Mouse (Mus musculus) lung, embryonic 15.5 days (tissue): Measurements from ENCODE around the gene Hba-x. TPM values are rescaled to one million over a fixed set of nuclear protein-coding genes. Genes with fewer than 3 reads are reported as not detected.
"Not testable (repeated sequence)": the region's sequence is repeated elsewhere in the genome, so short reads cannot be mapped to it uniquely, and the experiment has no call there.

Experiments used
- ATAC-seq: fragments of 200-750 bp; cut with Nextera tagmentation; 2 replicates; pipeline ENCODE4 v1.8.0; 2017; ENCODE audit warnings: moderate number of reproducible peaks, borderline replicate concordance; ENCODE audit not compliant: low FRiP score, low TSS enrichment; ENCODE audit errors: extremely low read depth
- H3K27ac ChIP-seq: fragments of 300-500 bp; sonication (generic); 2 replicates; pipeline ENCODE4 v1.5.1; 2015; ENCODE audit warnings: moderate library complexity, mild to moderate bottlenecking, inconsistent platforms
- H3K27me3 ChIP-seq: fragments of 300-500 bp; sonication (generic); 2 replicates; pipeline ENCODE4 v1.6.1; 2015; ENCODE audit warnings: inconsistent platforms
- H3K36me3 ChIP-seq: fragments of 300-500 bp; sonication (generic); 2 replicates; pipeline ENCODE4 v1.6.1; 2015; ENCODE audit warnings: inconsistent platforms
- H3K4me1 ChIP-seq: fragments of 300-500 bp; sonication (generic); 2 replicates; pipeline ENCODE4 v1.6.1; 2015; ENCODE audit warnings: inconsistent platforms
- H3K4me2 ChIP-seq: fragments of 300-500 bp; sonication (generic); 2 replicates; pipeline ENCODE4 v1.6.1; 2015; ENCODE audit warnings: inconsistent platforms, mild to moderate bottlenecking, moderate library complexity
- H3K4me3 ChIP-seq: fragments of 300-500 bp; sonication (generic); 2 replicates; pipeline ENCODE4 v1.5.1; 2015; ENCODE audit warnings: mild to moderate bottlenecking, inconsistent platforms
- H3K9ac ChIP-seq: fragments of 300-500 bp; sonication (generic); 2 replicates; pipeline ENCODE4 v1.6.1; 2015; ENCODE audit warnings: inconsistent platforms
- H3K9me3 ChIP-seq: fragments of 300-500 bp; sonication (generic); 2 replicates; pipeline ENCODE4 v1.6.1; 2016; ENCODE audit warnings: inconsistent platforms
- WGBS: fragments of 180-500 bp; shearing (Covaris S2); methylation state at CpG from one replicate; pipeline ENCODE4 v1.1.7; 2015; 5-methylcytosine and 5-hydroxymethylcytosine counted together
- polyA plus RNA-seq: library from polyadenylated mRNA; unstranded; fragments of >200 nt; fragmentation: Nextera tagmentation; extraction: Ambion mirVana; gene quantifications from 2 replicates; pipeline ENCODE4 v1.2.1, GENCODE M21; 2015

Hba-x gene
- polyA plus RNA-seq, 1 experiment from 2014 or later, result 160 TPM

DNA sequence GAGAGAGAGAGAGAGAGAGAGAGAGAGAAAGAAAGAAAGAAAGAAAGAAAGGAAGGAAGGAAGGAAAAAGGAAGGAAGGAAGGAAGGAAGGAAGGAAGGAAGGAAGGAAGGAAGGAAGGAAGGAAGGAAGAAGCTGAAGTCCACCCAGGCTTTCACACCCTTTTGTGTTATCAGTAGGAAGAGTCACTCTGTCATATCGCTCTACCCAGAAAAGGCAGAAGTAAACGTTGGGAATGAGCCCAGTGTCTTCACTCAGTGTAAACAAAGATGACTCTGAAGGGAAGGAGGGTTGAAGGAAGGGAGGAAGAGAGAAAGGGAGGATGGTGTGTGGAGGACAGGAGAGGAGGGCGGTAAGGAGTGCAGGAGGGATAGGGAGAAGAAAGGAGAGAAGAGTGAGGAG is 17.3 kb downstream of the Hba-x start:
- not testable (repeated sequence) for ATAC-seq, H3K9ac ChIP-seq, H3K36me3 ChIP-seq, H3K4me2 ChIP-seq, H3K27me3 ChIP-seq, H3K4me3 ChIP-seq, H3K27ac ChIP-seq, H3K4me1 ChIP-seq, H3K9me3 ChIP-seq
- 48% methylated on average over 3 of the region's 3 CpGs for WGBS

DNA sequence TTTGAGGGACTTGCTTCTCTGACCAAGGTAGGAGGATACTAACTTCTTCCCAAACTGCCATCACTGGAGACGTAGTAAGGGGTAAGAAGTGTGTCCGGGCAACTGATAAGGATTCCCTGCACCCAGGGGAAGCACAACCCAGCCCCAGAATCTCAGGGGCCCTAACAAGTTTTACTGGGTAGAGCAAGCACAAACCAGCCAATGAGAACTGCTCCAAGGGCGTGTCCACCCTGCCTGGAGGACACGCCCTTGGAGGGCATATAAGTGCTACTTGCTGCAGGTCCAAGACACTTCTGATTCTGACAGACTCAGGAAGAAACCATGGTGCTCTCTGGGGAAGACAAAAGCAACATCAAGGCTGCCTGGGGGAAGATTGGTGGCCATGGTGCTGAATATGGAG is 20.0 kb downstream of the Hba-x start, which contains the start of gene Hba-a2:
Hba-a2 (plus strand) TSS at position 287 of the 400 bp plus-strand sequence.
- not testable (repeated sequence) for H3K4me2 ChIP-seq
- ATAC-seq, result peak; percentile 68; the same call in 1 of the 2 replicates
- no CpG with 5 or more reads among the region's 4 CpGs for WGBS

DNA sequence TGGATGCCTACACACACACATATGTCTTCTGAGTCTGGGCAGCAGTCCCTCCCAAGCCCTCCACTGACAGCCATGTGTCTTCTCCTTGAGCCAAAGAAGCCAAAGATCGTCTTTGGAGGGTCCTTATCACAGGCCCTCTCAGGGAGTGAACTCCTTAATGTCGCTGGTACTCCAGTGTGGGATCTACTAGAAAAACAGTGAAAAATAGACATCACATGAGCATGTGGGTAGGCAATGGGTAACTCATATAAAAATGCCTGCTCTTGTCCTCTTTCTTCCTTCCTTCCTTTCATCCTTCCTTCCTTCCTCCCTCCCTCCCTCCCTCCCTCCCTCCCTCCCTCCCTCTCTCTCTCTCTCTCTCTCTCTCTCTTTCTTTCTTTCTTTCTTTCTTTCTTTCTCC is 21.2 kb downstream of the Hba-x start:
- not testable (repeated sequence) for H3K9me3 ChIP-seq, H3K36me3 ChIP-seq, ATAC-seq, H3K4me2 ChIP-seq, H3K4me3 ChIP-seq, H3K27ac ChIP-seq, H3K9ac ChIP-seq, H3K4me1 ChIP-seq
- WGBS, result 10% methylated on average over 2 of the region's 2 CpGs
- peaks cover 12% of the 10 kb centered on the region for H3K27me3 ChIP-seq

More for the DNA sequence above, 20.0 kb downstream of the Hba-x start, which contains the start of gene Hba-a2:
- H3K27ac ChIP-seq, H3K36me3 ChIP-seq, H3K9ac ChIP-seq, H3K27me3 ChIP-seq, H3K4me1 ChIP-seq, H3K9me3 ChIP-seq, H3K4me3 ChIP-seq: not testable (repeated sequence)

DNA sequence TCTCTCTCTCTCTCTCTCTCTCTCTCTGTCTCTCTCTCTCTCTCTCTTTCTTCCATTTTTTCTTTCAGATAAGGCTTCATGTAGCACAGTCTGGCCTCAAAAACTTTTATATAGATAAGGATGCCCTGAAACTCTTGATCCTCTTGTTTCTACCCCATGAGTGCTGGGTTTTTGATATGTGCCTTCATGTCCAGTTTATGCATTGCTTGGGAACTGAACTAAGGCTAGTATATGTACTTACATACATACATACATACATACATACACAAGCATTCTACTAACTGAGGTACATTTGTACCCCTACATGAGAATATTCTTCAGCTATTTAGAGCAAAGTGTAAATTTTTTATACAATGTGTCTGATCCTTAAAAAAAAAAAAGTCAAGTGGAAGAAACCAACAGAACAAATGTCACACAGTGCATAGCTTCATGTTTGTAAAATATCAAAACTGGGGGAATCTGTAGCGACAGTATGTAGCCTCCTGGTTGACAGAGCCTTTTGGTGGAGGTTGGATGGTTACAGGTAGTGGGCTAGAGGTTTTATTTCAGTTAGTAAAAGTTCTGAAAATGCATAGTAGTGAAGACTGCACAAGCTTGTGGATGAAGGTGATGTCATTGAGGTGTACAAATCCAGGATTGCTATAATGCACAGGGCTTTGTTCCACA is 21.8 kb downstream of the Hba-x start:
- Histone ChIP-seq H3K4me2 (no peak overlapping the region), H3K4me1 (no peaks in the 10 kb centered on the region), H3K4me3 (no peak overlapping the region), H3K36me3 (no peaks in the 10 kb centered on the region), H3K27ac (no peak overlapping the region), H3K27me3 (peaks cover 12% of the 10 kb centered on the region), H3K9ac (no peak overlapping the region), H3K9me3 (no peaks in the 10 kb centered on the region)
- WGBS, result 73% methylated on average over 1 of the region's 1 CpGs
- ATAC-seq, result no peak

DNA sequence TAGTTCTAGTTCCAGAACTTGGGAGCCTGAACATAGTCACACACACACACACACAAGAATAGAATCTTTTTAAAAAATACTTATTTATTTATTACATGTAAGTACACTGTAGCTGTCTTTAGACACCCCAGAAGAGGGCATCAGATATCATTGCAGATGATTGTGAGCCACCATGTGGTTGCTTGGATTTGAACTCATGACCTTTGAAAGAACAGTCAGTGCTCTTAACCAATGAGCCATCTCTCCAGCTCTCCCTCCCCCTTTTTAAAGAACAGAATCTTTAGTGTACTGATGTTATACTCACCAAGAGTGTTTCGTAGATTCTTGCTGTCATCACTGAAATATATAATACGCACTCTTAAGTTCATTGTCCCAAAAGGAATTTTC is 22.3 kb downstream of the Hba-x start:
- no peak overlapping the region for H3K4me2 ChIP-seq
- no peaks in the 10 kb centered on the region for H3K36me3 ChIP-seq
- WGBS, result 90% methylated on average over 2 of the region's 2 CpGs
- no peak overlapping the region for H3K4me3 ChIP-seq
- H3K27ac ChIP-seq, result no peak overlapping the region
- H3K27me3 ChIP-seq, result peaks cover 12% of the 10 kb centered on the region
- ATAC-seq, result no peak
- H3K9me3 ChIP-seq, result no peaks in the 10 kb centered on the region
- no peaks in the 10 kb centered on the region for H3K4me1 ChIP-seq
- no peak overlapping the region for H3K9ac ChIP-seq

DNA sequence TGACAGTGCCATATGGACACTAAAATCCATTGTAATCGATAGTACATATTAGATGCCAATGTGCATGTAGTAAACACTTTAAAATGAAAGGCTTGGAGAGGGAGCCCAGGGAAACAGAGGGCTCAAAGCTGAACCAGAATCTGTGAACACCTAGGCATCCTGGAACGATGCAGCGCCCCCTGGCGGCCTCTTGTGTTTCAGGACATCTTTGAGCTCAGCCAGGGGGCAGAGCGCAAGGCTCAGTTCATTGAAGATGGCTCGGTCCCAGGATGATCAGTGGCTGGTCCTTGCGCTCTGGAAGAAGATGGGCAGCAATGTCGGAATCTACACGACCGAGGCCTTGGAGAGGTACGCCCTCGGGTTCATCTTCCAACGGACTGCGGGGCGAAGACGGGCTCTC is 23.7 kb downstream of the Hba-x start, which contains the start of gene Hbq1a:
Hbq1a (plus strand) TSS at position 205 of the 400 bp plus-strand sequence.
- H3K9me3 ChIP-seq, H3K4me1 ChIP-seq, H3K27ac ChIP-seq, H3K36me3 ChIP-seq, H3K9ac ChIP-seq, ATAC-seq, H3K4me3 ChIP-seq: not testable (repeated sequence)
- Histone ChIP-seq H3K4me2 (peak within 1 kb of the TSS; percentile 40; the same call in 1 of the 2 replicates), H3K27me3 (peaks cover 12% of the 10 kb centered on the region)
- 1% methylated on average over 16 of the region's 16 CpGs for WGBS

DNA sequence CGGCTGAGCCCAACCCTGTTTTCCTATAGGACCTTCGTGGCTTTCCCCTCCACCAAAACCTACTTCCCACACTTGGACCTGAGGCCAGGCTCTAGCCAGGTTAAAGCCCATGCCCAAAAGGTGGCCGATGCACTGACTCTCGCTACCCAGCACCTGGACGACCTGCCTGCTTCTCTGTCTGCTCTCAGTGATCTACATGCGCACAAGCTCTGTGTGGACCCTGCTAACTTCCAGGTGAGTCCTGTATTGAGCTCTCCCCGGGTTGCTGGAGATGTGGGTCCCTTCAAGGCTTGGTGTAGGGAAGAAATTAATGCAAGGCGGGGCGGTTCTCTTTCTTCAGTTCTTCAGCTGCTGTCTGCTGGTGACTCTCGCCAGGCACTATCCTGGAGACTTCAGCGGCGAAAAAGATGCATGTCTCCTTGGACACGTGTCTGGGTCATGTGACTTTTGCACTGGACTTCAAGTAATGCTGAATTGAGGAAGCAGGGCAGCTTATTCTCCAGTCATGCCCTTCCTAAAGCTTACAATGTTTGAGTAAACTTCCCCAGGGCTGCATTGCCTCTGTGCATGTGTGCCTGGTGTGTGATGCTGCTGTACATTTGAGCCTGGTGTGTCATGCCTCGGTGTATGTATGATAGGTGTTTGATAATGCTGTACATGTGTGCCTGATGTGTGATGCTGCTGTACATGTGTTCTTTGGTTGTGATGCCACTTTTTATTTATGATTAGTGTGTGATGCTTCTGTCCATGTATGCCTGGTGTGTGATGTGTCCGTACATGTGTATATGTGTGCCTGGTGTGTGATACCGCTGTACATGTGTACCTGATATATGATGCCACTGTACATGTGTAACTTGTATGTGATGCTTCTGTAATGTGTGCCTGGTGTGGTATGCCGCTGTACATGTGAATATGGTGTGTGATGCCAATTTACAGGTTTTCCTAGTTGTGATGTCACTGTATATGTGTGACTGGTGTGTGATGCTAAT is 24.4 kb downstream of the Hba-x start:
- no peaks in the 10 kb centered on the region for H3K9me3 ChIP-seq
- H3K9ac ChIP-seq, result no peak overlapping the region
- peak overlapping the region; percentile 40; the same call in 1 of the 2 replicates for H3K4me2 ChIP-seq
- H3K36me3 ChIP-seq, result no peaks in the 10 kb centered on the region
- no peak for ATAC-seq
- H3K4me3 ChIP-seq, result no peak overlapping the region
- no peaks in the 10 kb centered on the region for H3K4me1 ChIP-seq
- WGBS, result 45% methylated on average over 15 of the region's 17 CpGs
- peaks cover 12% of the 10 kb centered on the region for H3K27me3 ChIP-seq
- H3K27ac ChIP-seq, result no peak overlapping the region

DNA sequence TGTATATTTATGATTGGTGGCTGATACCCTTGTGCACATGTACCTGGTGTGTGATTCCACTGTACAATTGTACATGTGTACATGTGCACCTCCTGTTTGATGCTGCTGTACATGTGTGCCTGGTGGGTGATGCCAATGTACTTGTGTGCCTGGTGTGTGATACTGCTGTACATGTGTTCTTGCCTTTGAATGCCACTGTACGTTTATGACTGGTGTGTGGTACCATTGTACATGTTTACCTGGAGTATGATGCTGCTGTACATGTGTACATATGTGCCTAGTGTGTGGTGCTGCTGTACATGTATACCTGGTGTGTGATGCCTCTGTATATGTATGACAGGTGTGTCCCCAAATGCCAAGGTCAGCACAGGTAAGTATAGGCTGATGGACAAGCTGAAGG is 25.3 kb downstream of the Hba-x start:
- no peaks in the 10 kb centered on the region for H3K36me3 ChIP-seq
- H3K4me3 ChIP-seq, result no peak overlapping the region
- no peaks in the 10 kb centered on the region for H3K9me3 ChIP-seq
- H3K4me1 ChIP-seq, result no peaks in the 10 kb centered on the region
- no peak overlapping the region for H3K9ac ChIP-seq
- ATAC-seq, result no peak
- H3K4me2 ChIP-seq, result no peak overlapping the region
- H3K27me3 ChIP-seq, result peaks cover 12% of the 10 kb centered on the region
- H3K27ac ChIP-seq, result no peak overlapping the region
- WGBS, result 63% methylated on average over 1 of the region's 1 CpGs

DNA sequence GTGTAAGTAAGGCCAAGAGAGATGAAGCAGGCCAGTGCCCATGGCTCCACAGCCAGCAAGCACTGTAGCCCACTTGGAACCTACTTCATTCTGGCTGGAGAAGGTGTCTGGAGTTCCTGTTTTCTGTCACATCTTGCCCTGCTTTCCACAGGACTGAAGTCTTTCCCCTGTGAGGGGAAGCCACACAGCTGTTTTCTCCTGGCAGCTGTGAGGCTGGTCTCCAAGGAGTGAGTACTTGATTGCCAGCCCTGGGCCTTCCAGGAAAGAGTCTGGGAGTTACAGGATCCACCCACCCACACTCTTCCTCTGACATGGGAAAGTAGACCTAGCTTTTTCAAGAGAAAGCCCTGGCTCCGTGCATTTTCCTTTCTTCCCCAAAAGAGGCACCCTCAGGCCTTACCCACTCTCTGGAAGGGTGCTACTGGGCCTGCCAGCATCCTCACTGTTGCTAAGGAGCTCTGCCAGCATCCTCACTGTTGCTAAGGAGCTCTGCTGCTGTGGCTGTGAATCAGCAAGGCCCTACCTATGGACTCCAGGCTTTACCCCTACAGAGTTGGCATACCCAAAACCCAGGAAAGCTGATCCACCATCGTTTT is 26.7 kb downstream of the Hba-x start:
- Histone ChIP-seq H3K27ac (no peak overlapping the region), H3K27me3 (peaks cover 12% of the 10 kb centered on the region), H3K4me1 (no peaks in the 10 kb centered on the region), H3K9me3 (no peaks in the 10 kb centered on the region), H3K4me3 (no peak overlapping the region), H3K36me3 (no peaks in the 10 kb centered on the region), H3K9ac (no peak overlapping the region), H3K4me2 (no peak overlapping the region)
- ATAC-seq, result no peak
- WGBS, result 38% methylated on average over 2 of the region's 2 CpGs

DNA sequence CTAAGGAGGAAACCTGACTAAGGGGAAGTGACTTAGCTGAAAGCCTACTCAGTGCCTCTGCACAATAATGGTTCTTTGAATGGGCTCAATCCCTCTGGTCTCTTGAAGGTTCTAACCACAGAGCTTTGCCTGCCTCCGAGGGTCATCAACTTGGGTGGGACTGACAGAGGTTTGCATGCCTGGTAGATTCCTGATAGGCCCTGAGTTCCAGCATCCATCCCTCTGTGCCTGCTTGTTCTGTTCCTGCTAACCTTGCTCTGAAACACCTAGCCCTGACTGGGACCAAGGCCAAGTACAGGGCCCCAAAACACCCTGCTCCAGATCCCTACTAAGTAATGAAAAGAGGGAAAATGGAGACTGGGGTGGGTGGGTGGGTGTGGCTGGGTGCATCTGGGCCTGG is 27.3 kb downstream of the Hba-x start:
- no peaks in the 10 kb centered on the region for H3K4me1 ChIP-seq
- H3K36me3 ChIP-seq, result no peaks in the 10 kb centered on the region
- H3K9me3 ChIP-seq, result no peaks in the 10 kb centered on the region
- H3K4me2 ChIP-seq, result no peak overlapping the region
- H3K27ac ChIP-seq, result no peak overlapping the region
- peaks cover 12% of the 10 kb centered on the region for H3K27me3 ChIP-seq
- no peak overlapping the region for H3K9ac ChIP-seq
- ATAC-seq, result no peak
- H3K4me3 ChIP-seq, result no peak overlapping the region
- 76% methylated on average over 1 of the region's 1 CpGs for WGBS

DNA sequence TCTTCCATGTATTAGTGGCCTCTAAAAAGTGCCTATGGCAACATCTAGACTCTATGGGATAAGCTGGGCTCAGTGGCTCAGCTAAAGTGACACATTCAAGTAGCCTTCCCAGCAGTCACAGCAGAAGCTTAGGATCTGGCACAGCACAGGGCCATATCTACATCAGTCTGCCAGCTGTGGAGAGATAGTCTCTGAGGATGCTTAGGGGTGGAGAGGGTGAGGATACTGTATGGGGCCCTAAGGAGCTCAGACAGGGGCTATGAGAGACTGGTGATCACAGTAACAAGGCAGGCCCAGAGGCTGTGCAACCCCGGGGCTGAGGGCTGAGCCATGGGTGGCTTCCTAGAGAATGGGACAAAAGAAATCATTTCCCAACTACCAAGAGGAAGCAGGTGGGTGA is 30.8 kb downstream of the Hba-x start:
- Histone ChIP-seq H3K27ac (no peak overlapping the region), H3K9ac (no peak overlapping the region), H3K4me3 (no peak overlapping the region), H3K4me2 (no peak overlapping the region), H3K36me3 (no peaks in the 10 kb centered on the region), H3K9me3 (no peaks in the 10 kb centered on the region), H3K4me1 (no peaks in the 10 kb centered on the region), H3K27me3 (no peaks in the 10 kb centered on the region; the same call in 1 of the 2 replicates)
- ATAC-seq, result no peak
- 71% methylated on average over 1 of the region's 1 CpGs for WGBS

DNA sequence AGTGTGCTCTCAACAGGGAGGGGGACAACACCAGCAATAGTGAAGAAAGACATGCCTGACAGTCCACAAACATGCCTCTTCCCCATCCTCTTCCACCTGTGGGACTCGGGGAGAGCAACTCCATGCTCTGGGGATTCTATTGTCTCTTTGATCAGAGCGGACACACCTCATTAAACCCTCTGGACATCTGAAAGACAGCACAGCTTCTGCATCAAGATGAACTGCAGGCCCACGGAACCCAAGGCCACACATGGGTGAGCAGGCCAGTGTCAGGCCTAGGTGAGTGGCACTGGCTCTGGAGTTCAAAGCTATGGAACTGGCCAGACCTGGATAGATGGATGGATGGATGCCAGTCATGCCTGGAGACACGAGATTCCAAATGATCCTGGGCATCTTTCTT is 33.2 kb downstream of the Hba-x start:
- no peaks in the 10 kb centered on the region for H3K36me3 ChIP-seq
- H3K4me3 ChIP-seq, result no peak overlapping the region
- H3K27ac ChIP-seq, result no peak overlapping the region
- H3K27me3 ChIP-seq, result no peaks in the 10 kb centered on the region
- no peaks in the 10 kb centered on the region for H3K4me1 ChIP-seq
- H3K9ac ChIP-seq, result no peak overlapping the region
- WGBS, result 66% methylated on average over 4 of the region's 4 CpGs
- ATAC-seq, result no peak
- H3K9me3 ChIP-seq, result no peaks in the 10 kb centered on the region
- H3K4me2 ChIP-seq, result no peak overlapping the region
